Mouse (Mus musculus): Measurements from ENCODE around the gene Kcnj10.

Gene Kcnj10

DNA sequence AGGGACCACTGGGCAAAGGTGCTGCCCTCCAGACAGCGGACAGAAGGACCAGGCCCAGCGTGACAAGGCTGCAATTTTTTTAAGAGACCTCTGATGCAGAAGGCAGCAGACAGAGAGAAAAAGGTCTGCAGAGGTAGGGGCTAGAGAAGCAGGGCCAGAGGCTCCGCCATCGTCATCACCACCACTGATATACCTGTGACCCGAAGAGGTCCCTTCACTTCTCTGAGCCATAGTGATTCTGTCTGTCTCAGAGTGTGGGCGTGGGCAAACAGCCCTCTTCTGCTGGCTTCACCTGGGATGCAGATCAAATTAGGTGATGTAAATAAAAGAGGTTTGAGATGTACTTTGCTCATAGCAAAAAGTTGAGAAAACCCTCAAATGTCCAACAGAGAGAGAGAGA is 11.4 kb upstream of the Kcnj10 start:
- no peak for DNase-seq (ENCODE audit: low spot score in 2 of 2)

DNA sequence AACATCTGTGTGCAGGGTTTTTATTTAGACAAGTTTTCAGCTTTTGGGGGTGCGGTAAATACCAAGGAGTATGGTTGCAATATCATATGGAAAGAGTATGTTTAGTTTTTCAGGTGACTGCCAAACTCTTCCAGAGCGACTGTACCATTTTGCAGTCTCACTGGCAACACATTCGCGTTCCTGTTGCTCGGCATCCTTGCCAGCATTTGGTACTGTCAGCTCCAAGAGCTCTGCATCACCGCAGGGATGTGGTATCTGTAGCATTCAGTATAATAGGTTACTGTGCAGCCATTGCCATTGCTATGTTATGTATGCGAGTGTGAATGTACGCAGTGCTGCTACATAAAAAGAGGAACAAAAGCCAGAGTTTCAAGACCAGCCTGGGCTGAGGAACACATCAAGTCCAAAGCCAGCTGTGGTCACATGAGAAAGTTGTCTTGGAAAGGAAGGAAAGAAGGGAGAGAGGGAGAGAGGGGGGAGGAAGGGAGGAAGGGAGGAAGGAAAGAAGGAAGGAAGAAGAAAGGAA is 9.5 kb upstream of the Kcnj10 start:
- no peak for DNase-seq (ENCODE audit: low spot score in 2 of 2)

DNA sequence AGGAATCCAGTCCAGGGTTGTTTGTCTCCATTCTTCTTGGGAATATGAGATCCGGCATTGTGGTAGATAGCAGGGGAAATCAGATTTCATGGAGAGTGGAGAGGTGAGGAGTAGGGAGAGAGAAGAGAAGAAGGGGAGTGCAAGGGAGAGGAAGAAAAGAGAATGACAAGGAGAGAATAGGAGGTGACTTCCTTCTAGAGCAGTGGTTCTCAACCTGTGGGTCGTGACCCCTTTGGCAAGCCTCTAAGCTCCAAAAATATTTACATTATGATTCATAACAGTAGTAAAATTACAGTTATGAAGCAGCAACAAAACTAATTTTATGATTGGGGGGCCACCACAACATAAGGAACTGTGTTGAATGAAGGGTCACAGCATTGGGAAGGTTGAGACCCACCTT is 8.1 kb upstream of the Kcnj10 start:
- no peak for DNase-seq (ENCODE audit: low spot score in 2 of 2)

DNA sequence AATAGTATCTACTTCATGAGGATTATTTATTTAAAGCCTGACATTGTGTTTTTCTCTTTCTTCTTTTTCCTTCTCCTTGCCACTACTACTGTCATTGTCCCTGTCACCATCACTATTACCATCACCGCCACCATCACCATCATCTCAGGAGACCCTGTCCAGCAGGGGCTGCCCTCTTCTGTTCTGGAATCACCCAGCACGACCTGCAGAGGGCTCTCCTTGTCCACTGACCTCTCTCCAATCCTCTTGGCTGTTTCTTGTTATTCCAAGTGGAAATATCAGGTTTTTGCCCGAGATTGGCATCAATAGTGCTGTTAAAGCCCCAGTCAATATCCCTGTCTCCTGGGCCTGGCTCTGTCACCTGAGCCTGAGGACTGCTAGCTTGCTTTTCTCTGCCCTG is 7.5 kb upstream of the Kcnj10 start:
- no peak for DNase-seq (ENCODE audit: low spot score in 2 of 2)

DNA sequence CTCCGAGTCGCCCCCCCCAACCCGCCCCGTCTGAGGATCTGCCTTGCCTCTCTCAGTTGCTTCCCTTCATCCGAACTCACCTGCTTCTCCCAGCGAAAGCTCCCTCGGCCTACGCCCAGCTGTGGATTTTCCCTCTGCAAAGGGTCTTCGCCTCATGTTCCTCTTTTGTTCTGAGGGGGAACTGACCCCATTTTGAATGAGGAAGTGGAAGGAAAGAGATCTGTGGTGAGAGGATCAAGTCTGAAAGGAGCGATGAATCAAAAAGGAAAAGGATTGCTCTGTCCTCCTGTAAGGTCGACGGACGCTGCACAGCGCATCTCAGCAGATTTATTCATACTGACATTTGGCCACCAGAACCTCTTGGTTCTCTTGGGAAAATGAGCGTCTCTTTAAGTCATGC is 5.2 kb upstream of the Kcnj10 start:
- no peak for DNase-seq (ENCODE audit: low spot score in 2 of 2)

DNA sequence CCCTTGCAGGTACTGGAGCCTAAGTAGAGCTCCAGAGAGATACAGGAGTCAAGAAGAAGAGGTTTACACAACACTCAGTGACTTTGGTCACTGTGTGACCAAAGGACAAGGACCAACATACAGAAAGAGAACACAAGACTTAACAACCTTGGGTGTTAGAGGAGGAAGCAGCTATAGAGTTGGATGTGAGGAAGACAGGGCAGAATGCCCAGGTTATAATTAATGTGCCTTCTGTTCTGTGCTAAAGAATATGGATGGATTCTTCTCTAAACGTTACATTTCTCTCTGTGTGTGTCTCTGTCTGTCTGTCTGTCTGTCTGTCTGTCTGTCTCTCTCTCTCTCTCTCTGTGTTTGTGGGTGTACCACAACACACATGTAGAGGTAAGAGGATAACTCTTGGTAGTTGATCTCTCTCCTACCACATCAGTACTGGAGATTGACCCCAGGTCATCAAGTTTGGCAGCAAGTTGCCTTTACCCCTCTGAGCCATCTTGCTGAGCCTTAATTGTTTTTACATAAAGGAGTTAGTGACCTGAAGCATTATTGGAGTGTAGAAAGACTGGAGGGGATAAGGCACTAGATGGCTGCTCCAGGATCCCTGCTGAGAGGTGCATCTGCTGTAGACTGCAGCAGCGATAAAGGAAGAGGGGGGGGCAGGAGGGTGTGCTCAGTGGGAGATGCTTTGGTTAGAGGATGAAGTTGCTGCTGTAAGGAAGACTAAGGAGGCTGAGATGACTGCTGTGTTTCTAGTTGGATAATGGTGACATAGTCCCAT is 3.4 kb upstream of the Kcnj10 start:
- no peak for DNase-seq (ENCODE audit: low spot score in 2 of 2)

DNA sequence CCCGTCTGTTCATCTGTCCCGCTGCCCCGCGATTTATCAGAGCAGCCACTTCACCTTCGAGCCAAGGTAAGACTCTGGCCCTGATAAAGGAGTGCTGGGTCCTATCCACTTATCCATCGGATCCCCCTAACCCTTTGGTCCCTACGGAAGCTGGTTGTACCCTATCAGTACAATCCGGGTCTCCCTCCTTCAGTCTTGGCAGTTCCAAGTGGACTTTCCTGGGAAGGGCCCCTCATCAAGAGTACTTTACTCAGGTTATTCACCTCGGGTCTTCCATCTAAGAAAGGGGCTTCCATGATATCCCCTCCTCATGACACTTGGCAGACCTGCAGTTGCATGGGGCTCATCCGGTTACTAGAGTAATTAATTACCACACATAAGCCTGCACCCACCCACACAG is 376 bp downstream of the Kcnj10 start:
- DNase-seq (ENCODE audit: low spot score in 2 of 2) = no peak

DNA sequence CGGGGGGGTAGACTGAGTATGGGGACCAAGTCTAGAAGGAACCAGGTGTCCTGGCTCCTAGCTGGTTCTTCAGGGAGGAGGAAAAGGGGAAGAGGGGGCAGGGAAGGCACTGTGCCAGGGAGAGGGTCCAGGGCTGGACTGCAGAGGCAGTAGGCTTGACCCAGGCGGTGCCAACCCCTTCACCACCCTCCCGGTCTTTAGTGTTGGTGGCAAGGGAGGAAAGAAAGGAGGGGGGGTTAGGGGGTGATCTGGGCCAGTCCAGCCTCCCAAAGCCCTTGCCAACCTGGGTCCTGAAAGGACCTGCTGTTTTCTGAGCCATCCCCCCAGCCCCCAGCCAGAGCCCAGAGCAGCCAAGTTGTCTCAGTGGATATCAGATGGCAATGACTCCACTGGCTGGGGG is 1.7 kb downstream of the Kcnj10 start:
- DNase-seq (ENCODE audit: low spot score in 2 of 2) = no peak

DNA sequence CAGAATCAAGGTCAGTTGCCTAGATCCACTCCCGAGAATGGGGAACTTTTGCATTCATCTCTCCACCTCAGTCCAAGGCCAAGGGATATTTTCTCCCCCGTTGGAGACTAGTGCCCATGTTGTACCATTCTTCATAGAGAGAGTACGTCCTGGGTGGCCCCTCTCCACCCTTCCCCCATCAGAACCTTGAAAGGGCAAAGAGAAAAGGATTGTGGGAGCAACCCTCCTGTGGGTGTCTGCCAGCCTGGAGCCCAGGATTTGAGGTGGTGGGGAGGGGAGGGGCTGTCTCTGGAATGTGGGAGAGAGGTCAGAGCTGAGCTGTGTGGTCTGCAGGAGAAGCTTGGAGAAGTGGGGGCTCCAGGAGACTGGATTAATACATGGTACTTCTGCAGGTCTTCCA is 2.9 kb downstream of the Kcnj10 start:
- DNase-seq (ENCODE audit: low spot score in 2 of 2) = no peak

DNA sequence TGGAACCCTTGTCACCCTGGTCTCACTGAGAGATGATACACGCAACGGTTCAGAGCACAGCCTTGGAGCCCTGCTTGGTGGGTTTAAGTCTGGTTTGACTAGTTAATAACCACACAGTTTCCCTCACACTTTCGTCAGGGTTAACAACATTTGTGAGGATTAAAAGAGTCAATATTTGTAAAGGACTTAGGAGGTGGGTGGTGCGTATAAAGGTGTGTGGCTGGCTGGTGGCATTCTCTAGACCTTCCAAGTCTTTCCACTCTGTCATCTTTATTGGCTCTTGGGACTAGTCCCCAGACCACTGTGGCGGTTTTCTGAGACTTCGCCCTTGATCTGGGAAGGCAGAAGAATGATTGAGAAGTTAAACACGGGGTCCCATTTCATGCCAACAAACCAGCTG is 3.8 kb downstream of the Kcnj10 start:
- DNase-seq (ENCODE audit: low spot score in 2 of 2) = no peak

DNA sequence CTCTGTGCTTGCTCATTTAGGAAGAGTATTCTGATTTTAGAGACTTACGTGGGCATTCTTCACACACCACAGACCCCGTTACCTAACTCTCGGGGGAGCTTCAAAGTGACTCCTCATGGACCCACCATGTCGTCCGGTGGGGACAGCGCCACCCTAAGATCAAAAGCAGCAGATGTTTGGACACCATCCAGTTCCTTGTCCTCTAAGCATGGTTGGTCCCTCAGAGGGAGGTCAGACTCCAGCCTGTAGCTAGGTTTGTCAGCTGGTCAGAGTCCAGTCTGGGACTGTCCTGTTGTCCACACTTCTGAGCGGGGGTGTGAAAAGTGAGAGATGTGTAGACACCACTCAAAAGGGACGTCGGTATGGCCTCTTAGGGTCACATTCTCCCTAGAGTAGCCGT is 5.7 kb downstream of the Kcnj10 start:
- DNase-seq (ENCODE audit: low spot score in 2 of 2) = no peak

DNA sequence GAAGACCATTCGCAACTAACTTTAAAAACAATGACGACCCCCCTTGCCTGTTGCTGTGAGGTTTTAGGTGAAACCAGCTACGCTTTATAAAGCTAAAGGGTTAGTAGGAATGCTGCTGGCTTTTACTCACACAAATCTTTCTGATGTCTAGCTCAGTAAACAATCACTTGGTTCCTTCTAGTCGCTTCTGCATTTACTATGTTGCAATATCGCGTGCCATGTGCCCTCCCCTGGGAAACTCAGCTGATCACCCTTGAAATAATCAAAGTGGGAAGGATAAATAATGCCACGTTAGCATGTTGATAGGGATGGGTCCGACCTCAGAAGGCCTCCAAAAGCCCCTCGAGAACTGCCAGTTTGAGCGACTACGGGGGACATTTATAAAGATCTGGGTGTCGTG is 6.4 kb downstream of the Kcnj10 start:
- no peak for DNase-seq (ENCODE audit: low spot score in 2 of 2)

DNA sequence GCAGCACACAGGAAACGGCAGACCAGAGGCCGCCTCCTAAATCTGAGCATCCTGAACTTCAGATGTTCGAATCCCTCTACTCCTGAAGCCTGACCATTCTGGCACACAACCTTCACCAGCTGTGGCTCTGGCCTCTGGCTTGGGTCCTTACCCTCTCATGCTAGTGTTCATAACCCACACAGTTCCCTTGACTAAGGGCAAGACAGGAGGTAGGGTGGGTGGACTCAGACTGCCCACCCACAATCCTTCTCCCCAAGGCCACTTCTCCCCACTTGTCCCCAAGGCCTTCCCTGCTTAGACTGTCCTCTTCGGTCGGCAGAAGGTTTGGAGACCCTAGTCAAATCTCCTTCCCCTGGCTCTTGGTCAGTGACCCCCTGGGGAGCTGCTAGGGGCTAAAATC is 8.5 kb downstream of the Kcnj10 start:
- DNase-seq (ENCODE audit: low spot score in 2 of 2) = no peak

DNA sequence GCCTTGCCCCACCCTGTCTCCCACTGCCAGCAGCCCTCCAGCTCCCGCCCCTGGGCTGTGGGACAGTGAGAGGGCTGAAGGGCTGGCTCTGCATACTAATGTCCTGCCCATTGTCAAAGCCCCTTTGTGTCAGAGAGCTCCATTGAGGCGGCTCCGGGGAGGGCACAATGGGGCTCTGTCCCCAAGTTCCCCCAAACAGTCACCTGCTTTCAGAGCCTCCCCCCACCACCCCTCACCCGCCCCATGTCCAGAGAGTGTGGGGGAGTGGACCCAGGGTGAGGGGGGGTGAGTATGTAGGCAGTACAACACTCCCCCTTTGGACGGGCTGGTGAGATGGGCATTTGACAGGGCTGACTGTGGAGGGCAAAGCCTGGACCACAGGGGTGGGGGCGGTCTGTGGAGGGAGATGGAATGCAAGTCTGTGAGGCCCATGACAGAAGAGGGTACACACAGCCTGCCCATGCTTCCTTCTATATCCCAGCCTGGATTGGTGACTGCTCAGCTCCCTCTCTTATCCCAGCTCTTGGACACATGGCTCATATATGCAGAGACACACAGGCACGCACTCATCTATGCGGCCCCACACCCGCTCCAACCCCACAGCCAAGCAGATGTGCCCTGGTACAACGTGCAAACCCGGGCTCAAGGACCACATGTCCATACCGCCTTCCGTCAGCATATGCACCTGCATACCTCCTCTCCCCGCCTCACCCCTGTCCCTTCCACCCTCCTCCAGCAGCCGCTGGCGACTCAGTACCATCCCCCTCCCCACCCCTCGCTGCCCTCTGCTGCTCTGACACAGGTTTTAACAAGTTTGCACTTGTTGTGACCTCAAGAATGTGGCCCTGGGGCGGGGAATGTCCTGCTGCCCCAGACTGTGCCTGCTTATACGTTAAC is 9.2 kb downstream of the Kcnj10 start:
- peak; percentile 27 to 33 for DNase-seq (ENCODE audit: low spot score in 2 of 2)

DNA sequence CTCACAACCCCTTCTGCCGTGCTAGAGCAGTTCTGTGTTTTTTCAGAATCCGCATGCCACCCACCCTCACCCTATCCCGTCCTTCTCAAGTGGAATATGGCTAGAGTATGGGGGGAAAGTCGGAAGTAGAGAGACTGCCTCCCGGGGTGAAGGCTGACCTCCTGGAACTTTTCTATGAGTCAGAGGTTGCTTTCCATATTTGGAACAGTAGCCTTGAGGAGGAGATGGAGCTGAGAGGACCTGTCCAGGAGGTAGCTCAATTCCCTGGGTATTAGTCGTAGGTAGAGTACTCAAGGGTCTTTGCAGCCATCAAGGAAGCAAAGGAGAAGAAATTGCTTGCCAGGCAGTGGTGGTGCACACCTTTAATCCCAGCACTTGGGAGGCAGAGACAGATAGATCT is 11.0 kb downstream of the Kcnj10 start:
- no peak for DNase-seq (ENCODE audit: low spot score in 2 of 2)

DNA sequence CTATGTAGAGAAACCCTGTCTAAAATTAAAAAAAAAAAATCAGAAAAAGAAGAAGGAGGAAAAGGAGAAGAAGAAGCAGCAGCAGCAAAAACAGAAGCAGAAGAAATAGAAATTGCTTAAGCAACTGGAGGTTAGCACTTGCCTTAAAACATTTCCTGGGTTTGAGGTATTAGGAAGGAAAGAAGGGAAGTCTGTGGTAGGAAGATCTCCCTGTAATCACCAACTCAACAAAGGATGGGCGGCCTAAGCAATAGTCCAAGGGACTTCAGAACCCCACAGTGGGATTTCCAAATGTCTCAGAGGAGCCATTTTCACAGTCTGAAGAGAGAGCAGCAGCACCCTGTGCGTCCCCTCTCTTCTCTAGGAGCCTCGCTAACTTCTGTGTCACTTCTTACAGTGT is 11.4 kb downstream of the Kcnj10 start:
- no peak for DNase-seq (ENCODE audit: low spot score in 2 of 2)

DNA sequence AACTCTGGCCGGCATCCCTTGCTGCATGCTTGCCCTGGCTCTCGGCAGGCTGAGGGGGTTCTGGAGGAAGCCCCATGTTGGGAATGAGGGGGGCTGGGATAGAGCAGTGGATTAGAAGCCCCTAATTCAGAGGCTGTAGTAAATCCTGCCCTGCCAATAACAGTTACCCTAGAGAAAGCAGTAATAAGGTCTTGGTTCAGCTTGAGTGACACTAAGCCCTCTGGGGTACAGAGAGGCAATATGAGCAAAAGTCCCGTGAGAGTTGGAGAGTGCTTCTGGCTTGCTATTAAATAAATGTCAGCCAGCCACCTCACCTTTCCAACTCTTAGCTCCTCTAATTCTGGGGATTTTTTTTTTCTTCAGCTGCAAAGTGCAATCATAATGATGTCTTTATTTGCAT is 14.3 kb downstream of the Kcnj10 start:
- no peak for DNase-seq (ENCODE audit: low spot score in 2 of 2)

DNA sequence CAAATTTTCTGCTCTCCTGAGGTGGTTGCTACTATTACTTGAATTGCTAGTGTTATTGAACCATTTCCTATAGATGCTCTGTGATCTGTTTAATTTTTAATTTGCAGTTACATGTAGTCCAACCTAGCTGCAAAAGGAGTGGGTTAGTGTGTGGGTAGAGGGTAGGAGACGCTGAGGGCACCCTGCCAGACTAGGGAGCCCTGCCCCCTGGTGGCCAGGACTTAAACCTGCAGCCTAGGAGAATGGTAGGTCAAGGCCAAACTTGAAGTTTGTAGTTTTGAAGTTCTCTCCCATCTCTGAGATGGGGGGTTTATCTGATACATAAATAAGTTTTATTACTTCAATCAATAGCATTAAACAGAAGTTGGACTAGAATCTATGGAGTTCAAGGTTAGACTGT is 16.5 kb downstream of the Kcnj10 start:
- DNase-seq (ENCODE audit: low spot score in 2 of 2) = peak; percentile 35 to 45

DNA sequence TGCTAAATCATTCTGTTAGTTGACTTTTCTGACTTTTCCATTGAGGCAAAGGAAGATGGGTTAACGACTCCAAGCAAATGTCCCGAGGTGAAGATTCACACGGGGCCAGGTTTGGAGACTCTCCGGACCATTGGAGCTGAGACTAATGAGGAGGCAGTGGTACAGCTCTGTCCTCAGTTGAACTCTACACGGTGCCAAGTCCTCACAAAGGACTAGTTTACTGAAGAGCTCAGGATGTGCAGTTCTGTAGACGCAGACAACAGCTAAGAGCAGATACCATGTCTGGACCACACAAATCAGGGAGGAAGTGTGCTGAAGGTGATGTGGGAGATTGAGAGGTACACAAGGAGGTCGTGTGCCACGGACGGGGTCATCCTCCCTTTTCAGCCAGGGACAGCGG is 17.3 kb downstream of the Kcnj10 start:
- no peak for DNase-seq (ENCODE audit: low spot score in 2 of 2)

DNA sequence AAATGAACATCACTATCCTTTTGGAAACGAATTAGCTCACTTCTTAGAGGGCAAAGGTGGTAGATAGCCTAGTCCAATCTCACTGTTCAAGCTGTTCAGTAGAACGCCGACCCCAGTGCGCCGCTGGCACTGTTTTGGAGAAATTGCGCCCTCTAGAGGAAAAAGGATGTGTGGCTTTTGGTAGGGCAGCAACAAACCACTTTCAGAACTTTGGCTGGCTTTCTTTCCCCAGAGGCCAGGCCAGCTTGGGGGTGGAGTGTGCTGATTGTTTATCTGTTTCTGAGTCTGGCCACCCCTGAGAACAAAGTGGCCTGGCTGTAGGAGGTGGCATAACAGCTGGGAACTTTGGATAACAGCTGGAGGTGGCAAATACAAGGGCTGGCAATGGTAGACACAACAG is 23.7 kb downstream of the Kcnj10 start:
- no peak for DNase-seq (ENCODE audit: low spot score in 2 of 2)

DNA sequence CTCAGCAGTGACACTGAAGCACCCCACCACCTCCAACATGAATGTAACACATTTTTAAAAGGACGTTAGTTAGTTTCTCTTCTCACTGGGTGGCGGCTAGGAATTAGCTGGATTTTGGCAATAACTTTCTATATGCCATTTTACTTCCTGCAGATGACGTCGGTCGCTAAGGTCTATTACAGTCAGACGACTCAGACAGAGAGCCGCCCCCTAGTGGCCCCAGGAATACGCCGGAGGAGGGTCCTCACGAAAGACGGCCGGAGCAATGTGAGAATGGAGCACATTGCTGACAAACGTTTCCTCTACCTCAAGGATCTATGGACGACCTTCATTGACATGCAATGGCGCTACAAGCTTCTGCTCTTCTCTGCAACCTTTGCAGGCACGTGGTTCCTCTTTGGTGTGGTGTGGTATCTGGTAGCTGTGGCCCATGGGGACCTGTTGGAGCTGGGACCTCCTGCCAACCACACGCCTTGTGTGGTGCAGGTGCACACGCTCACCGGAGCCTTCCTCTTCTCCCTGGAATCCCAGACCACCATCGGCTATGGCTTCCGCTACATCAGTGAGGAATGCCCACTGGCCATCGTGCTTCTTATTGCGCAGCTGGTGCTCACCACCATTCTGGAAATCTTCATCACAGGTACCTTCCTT is 27.9 kb downstream of the Kcnj10 start:
- no peak for DNase-seq (ENCODE audit: low spot score in 2 of 2)

DNA sequence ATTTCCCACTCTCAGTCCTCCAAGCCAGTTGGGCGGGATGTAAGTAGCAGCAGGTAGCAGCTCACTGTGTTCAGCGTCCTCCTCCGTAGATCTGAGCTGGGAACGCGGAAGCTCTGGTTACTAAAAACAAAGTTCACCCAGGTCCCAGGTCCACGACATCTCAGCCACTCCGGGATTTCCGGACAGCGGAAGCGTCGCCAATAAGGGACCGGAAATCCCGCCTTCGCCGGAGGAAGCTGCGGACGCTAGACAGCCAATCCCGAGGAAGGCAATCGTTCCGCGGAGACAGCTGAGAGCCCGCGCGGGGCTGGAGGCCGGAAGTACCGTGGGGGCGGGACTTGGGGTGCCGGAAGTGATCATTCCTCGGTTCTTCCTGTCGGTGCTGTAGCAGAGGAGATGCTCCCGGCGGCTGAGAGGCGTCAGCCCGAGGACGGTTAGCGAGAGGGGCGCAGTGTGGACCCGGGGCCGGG is 35.2 kb downstream of the Kcnj10 start, which contains the start of gene Pigm:
Gene Pigm, plus strand, starts transcription at position 349 of the 470 bp plus-strand sequence.
- peak; percentile 93 to 97 for DNase-seq (ENCODE audit: low spot score in 2 of 2)

Data from urinary bladder, adult 18-20 months (tissue).